Mouse (Mus musculus) cortical plate, adult 2 months (tissue): ENCODE results near the gene Tmem212.

Experiments used
- CTCF ChIP-seq: fragments of 200-500 bp; IDR thresholded peaks from 2 replicates; pipeline ENCODE4 v1.5.1; 2011; ENCODE audit warnings: mild to moderate bottlenecking, control low read depth, low read length; ENCODE audit not compliant: insufficient read depth; ENCODE audit errors: extremely low read depth
- POLR2A ChIP-seq: fragments of 200-500 bp; IDR thresholded peaks from 2 replicates; pipeline ENCODE4 v1.6.1; 2011; ENCODE audit warnings: mild to moderate bottlenecking, low read length, control low read depth; ENCODE audit not compliant: insufficient read depth; ENCODE audit errors: extremely low read depth

DNA sequence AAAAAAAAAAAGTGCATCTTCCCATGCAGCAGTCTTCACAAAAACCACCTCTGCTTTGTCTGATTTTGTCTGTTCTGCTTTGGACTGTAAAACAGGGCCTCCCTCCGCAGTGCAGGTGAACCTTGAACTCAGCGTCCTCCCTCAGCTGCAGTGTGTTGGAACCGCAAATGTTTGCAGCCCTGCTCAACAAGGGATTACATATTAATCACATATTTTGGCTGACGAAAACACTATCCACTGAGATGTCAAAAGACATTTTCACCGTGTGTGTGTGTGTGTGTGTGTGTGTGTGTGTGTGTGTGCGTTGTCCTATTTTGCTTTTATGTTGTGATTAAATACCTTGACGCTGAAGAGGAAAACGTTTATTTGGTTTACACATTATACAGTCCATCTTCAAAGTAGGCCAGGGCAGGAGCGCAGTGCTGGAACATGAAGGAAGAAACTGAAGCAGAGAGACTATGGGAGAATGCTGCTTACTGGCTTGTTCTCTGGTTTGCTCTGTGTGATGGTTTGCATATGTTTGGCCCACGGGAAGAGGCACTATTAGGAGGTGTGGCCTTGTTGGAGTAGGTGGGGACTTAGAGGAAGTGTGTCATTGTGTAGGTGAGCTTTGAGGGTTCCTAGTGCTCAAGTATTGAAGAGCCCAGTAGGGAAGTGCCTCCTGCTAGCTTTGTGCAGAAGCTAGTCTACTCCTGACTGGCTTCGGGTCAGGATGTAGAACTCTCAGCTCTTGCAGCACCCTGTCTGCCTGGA lies 25.3 kb upstream of the Tmem212 start:
- TF ChIP-seq POLR2A = no peak
- TF ChIP-seq CTCF = no peak
